Mouse (Mus musculus): ENCODE data around the gene Galnt12. TPM values are rescaled to one million over a fixed set of nuclear protein-coding genes. Genes with fewer than 3 reads are reported as not detected.

Gene Galnt12
- total and polyA plus RNA-seq, 3 experiments, result not detected

DNA sequence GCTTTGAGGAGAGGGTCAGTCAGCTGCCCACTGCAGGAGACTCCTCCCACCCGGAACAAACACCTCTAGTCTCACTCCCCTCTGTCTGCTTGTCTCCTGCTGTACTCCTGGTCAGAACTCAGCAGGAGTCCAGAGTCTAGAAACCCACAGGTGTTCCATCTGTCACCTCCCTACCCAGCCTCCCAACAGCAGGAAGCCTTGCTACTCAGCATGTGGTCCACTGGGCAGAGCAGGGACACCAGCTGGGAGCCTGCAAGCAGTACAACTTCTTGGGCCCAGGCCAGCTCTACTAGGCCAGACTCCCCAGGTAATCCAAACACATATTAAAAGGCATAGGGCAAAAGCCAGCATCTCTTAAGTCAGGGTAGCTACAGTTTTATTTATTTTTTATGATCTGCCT is 30.8 kb upstream of the Galnt12 start:
- no peaks in the 10 kb centered on the region for H3K36me3 ChIP-seq (replicated peaks)
- H3K27me3 ChIP-seq (ENCODE audit: insufficient read depth, low read length), result no peaks in the 10 kb centered on the region
- H3K4me3 ChIP-seq (ENCODE audit: low read depth, low read length), result no peak overlapping the region
- no peak for DNase-seq (ENCODE audit: low spot score)
- H3K4me1 ChIP-seq (ENCODE audit: insufficient read depth, low read depth, low read length), result no peaks in the 10 kb centered on the region
- TF ChIP-seq POLR2AphosphoS5 (IDR thresholded peaks at IDR 0.05; ENCODE audit: insufficient replicate concordance, low read depth, low read length) (no peak), TAL1 (conservative IDR thresholded peaks at IDR 0.05; ENCODE audit: low read depth, low read length) (no peak), CTCF (IDR thresholded peaks at IDR 0.05; ENCODE audit: low read depth, low read length) (no peak), GATA1 (IDR thresholded peaks at IDR 0.05; ENCODE audit: borderline replicate concordance, low read length) (no peak), GATA2 (IDR thresholded peaks at IDR 0.05; ENCODE audit: borderline replicate concordance, low read depth, low read length) (no peak)
- ATAC-seq (ENCODE audit: extremely low read depth, insufficient number of reproducible peaks, low FRiP score, poor library complexity, severe bottlenecking), result no peak
- H3K9me3 ChIP-seq (replicated peaks), result peaks cover 57% of the 10 kb centered on the region

DNA sequence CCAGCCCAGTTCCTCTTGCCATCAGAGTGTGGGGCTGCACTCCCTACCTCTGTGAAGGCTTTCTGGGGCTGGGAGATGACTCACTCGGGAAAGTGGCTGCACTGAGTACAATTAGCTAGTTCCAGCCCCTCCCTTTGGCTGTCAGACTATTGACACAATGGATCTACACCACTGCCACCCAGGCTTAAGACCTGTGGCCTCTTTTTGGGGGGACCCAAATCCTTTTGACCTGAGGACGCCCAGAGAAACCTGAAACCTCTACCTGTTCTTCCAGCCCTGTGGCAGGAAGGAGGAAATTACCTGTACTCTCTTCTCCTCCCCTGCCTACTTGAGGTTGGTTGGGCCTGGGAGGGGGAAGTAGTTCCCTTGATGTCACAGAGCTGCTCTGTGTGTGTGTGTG is 16.7 kb upstream of the Galnt12 start:
- Histone ChIP-seq H3K4me1 (ENCODE audit: insufficient read depth, low read depth, low read length) (no peaks in the 10 kb centered on the region), H3K36me3 (replicated peaks) (no peaks in the 10 kb centered on the region), H3K27me3 (ENCODE audit: insufficient read depth, low read length) (no peaks in the 10 kb centered on the region), H3K9me3 (replicated peaks) (peaks cover 63% of the 10 kb centered on the region), H3K4me3 (ENCODE audit: low read depth, low read length) (no peak overlapping the region)
- DNase-seq (ENCODE audit: low spot score), result no peak
- TF ChIP-seq TAL1 (conservative IDR thresholded peaks at IDR 0.05; ENCODE audit: low read depth, low read length) (no peak), GATA2 (IDR thresholded peaks at IDR 0.05; ENCODE audit: borderline replicate concordance, low read depth, low read length) (no peak), GATA1 (IDR thresholded peaks at IDR 0.05; ENCODE audit: borderline replicate concordance, low read length) (no peak), POLR2AphosphoS5 (IDR thresholded peaks at IDR 0.05; ENCODE audit: insufficient replicate concordance, low read depth, low read length) (no peak), CTCF (IDR thresholded peaks at IDR 0.05; ENCODE audit: low read depth, low read length) (no peak)
- ATAC-seq (ENCODE audit: extremely low read depth, insufficient number of reproducible peaks, low FRiP score, poor library complexity, severe bottlenecking), result no peak

DNA sequence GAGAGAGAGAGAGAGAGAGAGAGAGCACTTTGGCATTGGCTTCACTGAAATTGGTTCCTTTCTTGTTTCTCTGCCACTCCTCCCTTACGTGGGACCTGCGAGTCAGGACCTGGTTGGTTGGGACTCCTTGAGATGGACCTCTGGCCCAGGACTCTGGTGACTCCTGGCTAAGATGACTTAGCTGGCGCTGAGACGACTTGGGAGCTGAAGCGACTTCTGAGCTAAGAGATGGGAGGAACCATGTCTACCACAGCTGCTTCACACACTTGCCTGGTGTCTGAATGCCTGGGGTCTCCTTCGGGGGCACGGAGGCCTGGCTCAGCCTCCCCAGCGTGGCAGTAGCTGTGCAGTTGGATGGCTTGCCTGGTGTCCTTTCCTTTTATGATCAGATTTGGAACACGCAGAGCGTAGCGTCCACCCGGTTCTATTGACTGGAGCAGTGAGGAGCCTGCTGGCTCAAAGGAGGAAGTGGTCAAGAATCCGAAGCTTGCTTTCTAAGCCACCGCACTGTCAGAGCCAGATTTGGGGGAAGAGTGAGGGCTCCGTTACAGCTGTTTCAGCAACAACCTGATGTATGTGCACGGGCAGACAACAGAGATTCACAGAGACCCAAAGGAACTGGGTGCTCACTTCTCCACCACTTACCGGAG is 11.6 kb upstream of the Galnt12 start:
- Histone ChIP-seq H3K9me3 (replicated peaks) (peaks cover 55% of the 10 kb centered on the region), H3K4me3 (ENCODE audit: low read depth, low read length) (no peak overlapping the region)
- ATAC-seq (ENCODE audit: extremely low read depth, insufficient number of reproducible peaks, low FRiP score, poor library complexity, severe bottlenecking), result no peak

DNA sequence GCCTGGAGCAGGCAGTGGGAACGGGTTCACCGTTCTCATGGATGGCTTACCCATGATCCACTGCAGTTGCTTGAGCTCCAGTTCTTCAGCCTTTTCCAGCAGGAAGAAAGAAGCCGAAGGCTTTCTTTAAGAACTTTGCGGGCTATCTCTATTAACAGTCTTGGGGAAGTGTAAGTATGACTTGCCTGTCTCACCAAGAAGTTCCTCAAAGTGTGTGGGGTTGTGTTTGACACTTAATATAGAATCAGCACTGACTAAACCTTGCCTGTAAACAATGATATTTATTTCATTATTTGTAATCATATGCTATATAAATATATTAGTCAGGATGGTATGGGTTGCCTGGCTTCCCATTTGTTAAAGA is 11.1 kb upstream of the Galnt12 start:
- Histone ChIP-seq H3K4me3 (ENCODE audit: low read depth, low read length) (no peak overlapping the region), H3K36me3 (replicated peaks) (no peaks in the 10 kb centered on the region), H3K4me1 (ENCODE audit: insufficient read depth, low read depth, low read length) (no peaks in the 10 kb centered on the region), H3K27me3 (ENCODE audit: insufficient read depth, low read length) (no peaks in the 10 kb centered on the region), H3K9me3 (replicated peaks) (peaks cover 52% of the 10 kb centered on the region)
- ATAC-seq (ENCODE audit: extremely low read depth, insufficient number of reproducible peaks, low FRiP score, poor library complexity, severe bottlenecking) (no peak), DNase-seq (ENCODE audit: low spot score) (no peak)
- TF ChIP-seq TAL1 (conservative IDR thresholded peaks at IDR 0.05; ENCODE audit: low read depth, low read length) (no peak), GATA2 (IDR thresholded peaks at IDR 0.05; ENCODE audit: borderline replicate concordance, low read depth, low read length) (no peak), GATA1 (IDR thresholded peaks at IDR 0.05; ENCODE audit: borderline replicate concordance, low read length) (no peak), CTCF (IDR thresholded peaks at IDR 0.05; ENCODE audit: low read depth, low read length) (no peak), POLR2AphosphoS5 (IDR thresholded peaks at IDR 0.05; ENCODE audit: insufficient replicate concordance, low read depth, low read length) (no peak)

More for the DNA sequence above, 11.6 kb upstream of the Galnt12 start:
- DNase-seq (ENCODE audit: low spot score), result no peak
- TF ChIP-seq GATA2 (IDR thresholded peaks at IDR 0.05; ENCODE audit: borderline replicate concordance, low read depth, low read length) (no peak), POLR2AphosphoS5 (IDR thresholded peaks at IDR 0.05; ENCODE audit: insufficient replicate concordance, low read depth, low read length) (no peak), CTCF (IDR thresholded peaks at IDR 0.05; ENCODE audit: low read depth, low read length) (no peak), TAL1 (conservative IDR thresholded peaks at IDR 0.05; ENCODE audit: low read depth, low read length) (no peak), GATA1 (IDR thresholded peaks at IDR 0.05; ENCODE audit: borderline replicate concordance, low read length) (no peak)
- Histone ChIP-seq H3K4me1 (ENCODE audit: insufficient read depth, low read depth, low read length) (no peaks in the 10 kb centered on the region), H3K36me3 (replicated peaks) (no peaks in the 10 kb centered on the region), H3K27me3 (ENCODE audit: insufficient read depth, low read length) (no peaks in the 10 kb centered on the region)

DNA sequence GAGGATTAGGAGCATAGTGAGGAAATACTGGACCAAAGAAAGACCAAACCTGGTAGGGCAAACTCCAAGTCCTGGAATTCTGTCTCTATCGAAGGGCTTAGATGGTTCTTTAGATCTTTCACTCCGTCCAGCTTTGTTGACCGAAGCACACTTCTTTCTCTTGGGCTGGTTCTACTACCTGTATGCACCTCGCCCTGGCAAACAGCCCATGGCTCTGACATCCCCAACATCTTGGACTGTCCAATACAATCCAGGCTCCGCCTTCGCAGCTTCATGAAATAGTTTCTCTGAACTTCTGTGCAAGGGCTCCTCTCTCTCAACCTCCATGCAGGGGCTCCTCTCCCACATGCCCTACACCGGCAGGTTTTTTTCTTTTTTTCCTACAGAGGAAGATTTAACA is 7.9 kb upstream of the Galnt12 start:
- peaks cover 43% of the 10 kb centered on the region for H3K9me3 ChIP-seq (replicated peaks)
- ATAC-seq (ENCODE audit: extremely low read depth, insufficient number of reproducible peaks, low FRiP score, poor library complexity, severe bottlenecking), result no peak
- no peak overlapping the region for H3K4me3 ChIP-seq (ENCODE audit: low read depth, low read length)
- H3K27me3 ChIP-seq (ENCODE audit: insufficient read depth, low read length), result no peaks in the 10 kb centered on the region
- H3K36me3 ChIP-seq (replicated peaks), result no peaks in the 10 kb centered on the region
- TF ChIP-seq GATA2 (IDR thresholded peaks at IDR 0.05; ENCODE audit: borderline replicate concordance, low read depth, low read length), result no peak
- TF ChIP-seq GATA1 (IDR thresholded peaks at IDR 0.05; ENCODE audit: borderline replicate concordance, low read length), result no peak
- no peak for TF ChIP-seq TAL1 (conservative IDR thresholded peaks at IDR 0.05; ENCODE audit: low read depth, low read length)
- TF ChIP-seq CTCF (IDR thresholded peaks at IDR 0.05; ENCODE audit: low read depth, low read length), result no peak
- TF ChIP-seq POLR2AphosphoS5 (IDR thresholded peaks at IDR 0.05; ENCODE audit: insufficient replicate concordance, low read depth, low read length), result no peak
- no peaks in the 10 kb centered on the region for H3K4me1 ChIP-seq (ENCODE audit: insufficient read depth, low read depth, low read length)
- no peak for DNase-seq (ENCODE audit: low spot score)

DNA sequence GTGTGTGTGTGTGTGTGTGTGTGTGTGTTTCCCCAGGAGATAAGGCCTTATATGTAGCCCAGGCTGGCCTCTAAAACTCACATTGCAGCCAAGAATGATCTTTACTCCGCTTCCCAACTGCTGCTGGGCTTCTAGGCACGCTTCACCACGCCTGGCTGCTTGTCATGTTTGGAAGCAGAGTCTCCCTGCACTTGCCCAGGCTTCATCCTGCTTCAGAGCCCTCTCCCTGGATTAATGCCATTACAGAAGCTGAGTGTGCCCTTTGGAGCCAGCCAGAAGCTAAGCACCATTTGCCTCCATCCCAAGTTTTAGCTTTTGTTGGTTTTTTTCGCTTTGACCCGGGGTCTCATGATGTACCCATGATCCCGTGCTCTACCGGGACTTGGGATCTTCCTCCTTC is 3.0 kb upstream of the Galnt12 start:
- no peak for DNase-seq (ENCODE audit: low spot score)
- no peak for TF ChIP-seq CTCF (IDR thresholded peaks at IDR 0.05; ENCODE audit: low read depth, low read length)
- no peak for TF ChIP-seq TAL1 (conservative IDR thresholded peaks at IDR 0.05; ENCODE audit: low read depth, low read length)
- no peak for TF ChIP-seq POLR2AphosphoS5 (IDR thresholded peaks at IDR 0.05; ENCODE audit: insufficient replicate concordance, low read depth, low read length)
- TF ChIP-seq GATA2 (IDR thresholded peaks at IDR 0.05; ENCODE audit: borderline replicate concordance, low read depth, low read length), result no peak
- no peak for TF ChIP-seq GATA1 (IDR thresholded peaks at IDR 0.05; ENCODE audit: borderline replicate concordance, low read length)

More for the DNA sequence above, 3.0 kb upstream of the Galnt12 start:
- no peaks in the 10 kb centered on the region; the same call in 1 of the 2 replicates for H3K27me3 ChIP-seq (ENCODE audit: insufficient read depth, low read length)
- peaks cover 49% of the 10 kb centered on the region for H3K9me3 ChIP-seq (replicated peaks)
- ATAC-seq (ENCODE audit: extremely low read depth, insufficient number of reproducible peaks, low FRiP score, poor library complexity, severe bottlenecking), result no peak
- H3K4me1 ChIP-seq (ENCODE audit: insufficient read depth, low read depth, low read length), result no peaks in the 10 kb centered on the region
- no peaks in the 10 kb centered on the region for H3K36me3 ChIP-seq (replicated peaks)
- H3K4me3 ChIP-seq (ENCODE audit: low read depth, low read length), result no peak overlapping the region
